Mouse (Mus musculus): ENCODE results near the gene 1600015I10Rik. TPM values are rescaled to one million over a fixed set of nuclear protein-coding genes. Genes with fewer than 3 reads are reported as not detected.
"Not testable (repeated sequence)": the region's sequence is repeated elsewhere in the genome, so short reads cannot be mapped to it uniquely, and the experiment has no call there.

The 1600015I10Rik gene
- total RNA-seq, 2 experiments from 2014 or later: not detected

- no peak for DNase-seq (ENCODE audit: low spot score)
- intact Hi-C loops (cut with DNase I): loop anchor here (5.0 kb wide), 1 partner anchor 101 kb away; no protein-coding TSS in a partner anchor
These were observed 28.4 kb downstream of the 1600015I10Rik start for GRCm38 (mm10) chr6:48958053-48958452.

DNA sequence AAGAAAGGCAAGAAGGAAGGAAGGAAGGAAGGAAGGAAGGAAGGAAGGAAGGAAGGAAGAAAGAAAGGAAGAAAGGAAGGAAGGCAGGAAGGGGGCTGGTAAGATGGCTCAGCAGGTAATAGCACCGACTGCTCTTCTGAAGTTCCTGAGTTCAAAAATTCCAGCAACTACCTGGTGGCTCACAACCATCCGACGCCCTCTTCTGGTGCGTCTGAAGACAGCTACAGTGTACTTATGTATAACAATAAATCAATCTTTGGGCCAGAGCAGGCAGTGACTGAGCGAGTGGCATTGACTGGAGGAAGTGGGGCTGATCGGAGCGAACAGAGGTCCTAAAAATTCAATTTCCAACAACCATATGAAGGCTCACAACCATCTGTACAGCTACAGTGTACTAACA lies 29.5 kb downstream of the 1600015I10Rik start:
- intact Hi-C loops (cut with DNase I): loop anchor here (5.0 kb wide), 1 partner anchor 102 kb away; no protein-coding TSS in a partner anchor
- DNase-seq (ENCODE audit: low spot score): not testable (repeated sequence)

- intact Hi-C loops (cut with DNase I); DNase-seq (ENCODE audit: low spot score): not testable (repeated sequence)
These were observed 37.0 kb downstream of the 1600015I10Rik start for GRCm38 (mm10) chr6:48966696-48967095.

- no peak for DNase-seq (ENCODE audit: low spot score)
- intact Hi-C loops (cut with DNase I): no loop called here
These were observed 38.2 kb downstream of the 1600015I10Rik start for GRCm38 (mm10) chr6:48967868-48968267.

- DNase-seq (ENCODE audit: low spot score): no peak
- intact Hi-C loops (cut with DNase I): no loop called here
These were observed 45.0 kb downstream of the 1600015I10Rik start, which contains the start of gene Doxl2 for GRCm38 (mm10) chr6:48974663-48975062. TSS of gene Doxl2 (plus strand) at chr6:48974963.

DNA sequence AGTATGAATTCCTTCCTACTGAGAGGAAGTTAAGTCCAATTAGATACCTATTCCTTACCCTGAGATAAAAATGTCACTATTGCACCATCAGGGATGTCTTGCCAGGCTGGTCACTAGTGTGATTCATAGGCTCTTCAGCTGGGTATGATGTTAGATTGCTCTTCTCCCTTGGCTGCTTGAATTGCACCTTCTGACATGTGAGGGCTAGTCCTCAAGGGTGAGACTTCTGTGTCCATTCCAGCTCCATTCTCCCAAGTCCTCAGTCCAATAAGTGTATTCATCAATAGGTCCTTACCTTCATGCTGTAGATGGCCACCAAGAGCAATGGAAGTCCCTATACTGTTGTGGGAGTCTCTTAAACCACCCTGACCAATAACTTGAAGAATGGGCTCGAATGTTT lies 49.9 kb downstream of the 1600015I10Rik start:
- intact Hi-C loops (cut with DNase I): no loop called here
- no peak for DNase-seq (ENCODE audit: low spot score)

DNA sequence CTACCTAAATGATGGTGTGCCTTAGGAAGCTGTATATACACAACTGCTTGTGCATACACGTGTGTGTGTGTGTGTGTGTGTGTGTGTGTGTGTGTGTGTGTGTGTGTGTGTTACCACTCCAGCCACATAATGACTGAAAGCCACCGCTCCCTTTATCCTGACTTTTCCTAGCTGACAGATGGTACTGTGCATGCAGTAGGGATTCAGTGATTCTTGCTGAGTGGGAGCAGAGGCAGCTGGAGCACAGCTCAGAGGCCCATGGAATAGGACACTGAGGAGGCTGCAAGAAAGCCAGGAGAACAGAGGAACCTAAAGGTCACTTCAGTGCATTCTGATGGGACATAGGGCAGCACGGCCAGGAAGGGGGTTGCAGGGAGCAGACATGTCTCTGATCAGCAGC lies 52.6 kb downstream of the 1600015I10Rik start:
- intact Hi-C loops (cut with DNase I): no loop called here

More for the DNA sequence above, 52.6 kb downstream of the 1600015I10Rik start:
- no peak for DNase-seq (ENCODE audit: low spot score)

Other genes starting within 250 kb of the 1600015I10Rik start
- 10 to 100 TPM; 29.0 to 30.8 TPM for gene Gimap4, start 245.3 kb upstream of the 1600015I10Rik start, total RNA-seq (2021)
- gene Gimap6, start 221.7 kb upstream of the 1600015I10Rik start, total RNA-seq (2021): 10 to 100 TPM; 38.5 to 41.6 TPM
- 1 to 10 TPM; 1.8 to 5.3 TPM for gene Gm28053, start 211.3 kb upstream of the 1600015I10Rik start, total RNA-seq (2021)
- under 1 TPM in 1 of 2 experiments, not detected in 1; 0.39 TPM for gene Gimap7, start 211.3 kb upstream of the 1600015I10Rik start, total RNA-seq (2021)
- 1 to 10 TPM; 8.5 to 9.8 TPM for gene Gimap1, start 190.8 kb upstream of the 1600015I10Rik start, total RNA-seq (2021)
- gene Gimap5, start 183.7 kb upstream of the 1600015I10Rik start, total RNA-seq (2021): 1 to 10 TPM; 6.1 to 6.8 TPM
- gene Gimap3, start 159.0 kb upstream of the 1600015I10Rik start, total RNA-seq (2021): under 1 TPM; 0.50 to 0.88 TPM
- gene Tmem176a, start 89.0 kb upstream of the 1600015I10Rik start, total RNA-seq (2021): 10 to 100 TPM; 16.6 to 20.0 TPM
- gene Tmem176b, start 88.4 kb upstream of the 1600015I10Rik start, total RNA-seq (2021): 10 to 100 TPM; 52.5 to 54.8 TPM
- not detected for gene Aoc1, start 57.0 kb upstream of the 1600015I10Rik start, total RNA-seq (2021)
- gene Doxl2, start 45.1 kb downstream of the 1600015I10Rik start, total RNA-seq (2021): not detected
- gene Svs1, start 57.0 kb downstream of the 1600015I10Rik start, total RNA-seq (2021): not detected
- gene Gpnmb, start 106.7 kb downstream of the 1600015I10Rik start, total RNA-seq (2021): under 1 TPM; 0.53 to 0.70 TPM
- 10 to 100 TPM; 35.4 to 36.3 TPM for gene Malsu1, start 143.9 kb downstream of the 1600015I10Rik start, total RNA-seq (2021)